Mouse (Mus musculus): ENCODE results near the gene BC049352.

The BC049352 gene

DNA sequence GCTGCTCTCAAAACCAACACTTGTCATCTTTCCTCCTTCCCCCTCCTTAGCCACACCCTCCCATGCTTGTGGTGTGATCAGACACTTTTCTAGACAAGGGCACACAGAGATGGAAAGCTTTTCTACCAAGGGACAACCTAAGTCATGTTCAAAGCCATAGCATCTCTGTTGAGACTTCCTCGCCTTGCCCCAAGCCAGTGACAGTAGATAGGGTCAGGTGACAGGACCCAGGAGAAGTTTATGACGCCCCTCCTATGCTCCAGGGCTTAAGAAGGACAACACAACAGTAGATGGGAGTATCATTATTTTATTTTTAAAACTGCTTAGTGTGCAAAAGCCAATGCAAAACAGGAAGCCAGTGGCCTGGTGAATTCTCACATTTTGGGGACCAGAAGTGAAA lies 65.7 kb downstream of the BC049352 start:
- in situ Hi-C loops (cut with MboI, MseI): no loop called here

DNA sequence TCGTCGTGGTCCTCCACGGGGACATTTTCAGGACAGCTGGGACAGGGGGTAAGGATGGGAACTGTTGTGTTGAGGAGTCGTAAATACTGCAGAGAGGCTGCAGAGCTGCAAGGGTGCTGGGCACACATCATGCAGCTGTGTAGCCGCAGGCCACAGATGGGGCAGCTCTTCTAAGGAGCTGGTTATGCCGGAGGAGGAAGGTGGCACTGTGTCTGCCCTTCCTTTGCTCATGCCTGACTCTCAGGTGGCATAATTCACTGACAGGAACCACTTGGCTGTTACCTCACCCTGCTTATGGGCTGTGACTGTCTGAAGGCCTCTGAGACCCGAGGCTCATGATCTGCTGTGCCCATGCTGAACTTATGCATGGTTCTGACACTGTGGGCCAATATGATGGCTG lies 68.5 kb downstream of the BC049352 start:
- in situ Hi-C loops (cut with MboI, MseI): no loop called here

DNA sequence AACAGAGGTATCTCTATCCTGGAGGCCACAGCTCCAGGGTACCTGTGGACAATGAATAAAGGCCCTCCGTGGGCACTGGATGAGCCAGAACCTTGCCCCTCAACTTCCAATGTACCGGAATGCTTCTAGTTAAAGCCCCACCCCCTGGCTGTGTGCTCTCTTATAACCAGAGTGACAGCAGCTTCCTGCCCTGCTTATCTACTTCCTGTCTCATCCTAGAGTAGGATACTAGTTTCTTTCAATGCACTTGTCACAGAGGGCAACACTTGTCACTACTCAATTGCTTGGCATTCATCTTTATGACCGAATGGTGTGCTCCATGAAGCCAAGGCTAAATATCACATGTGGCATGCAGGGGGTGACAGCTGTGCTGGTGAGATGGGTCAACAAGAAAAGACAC lies 69.5 kb downstream of the BC049352 start:
- in situ Hi-C loops (cut with MboI, MseI): no loop called here

DNA sequence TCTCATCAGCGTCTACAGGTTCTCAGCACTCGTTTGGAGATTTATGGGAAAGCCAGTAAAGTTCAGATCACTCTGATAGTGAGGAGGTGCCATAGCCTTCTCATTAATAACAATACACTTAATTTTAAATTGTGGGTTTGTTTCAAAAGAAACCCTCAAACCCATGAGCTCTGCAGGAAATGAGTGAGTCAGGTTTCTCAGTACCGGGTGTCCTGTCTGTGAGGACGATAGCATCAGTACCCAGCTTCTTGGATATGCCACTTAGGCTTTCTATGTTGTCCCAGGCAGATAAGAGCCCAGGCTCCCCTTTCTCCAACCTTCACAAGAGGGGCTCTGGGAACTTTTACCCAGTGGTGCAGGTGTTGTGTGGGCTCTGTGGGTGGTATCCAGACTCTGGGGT lies 70.2 kb downstream of the BC049352 start:
- in situ Hi-C loops (cut with MboI, MseI): no loop called here

DNA sequence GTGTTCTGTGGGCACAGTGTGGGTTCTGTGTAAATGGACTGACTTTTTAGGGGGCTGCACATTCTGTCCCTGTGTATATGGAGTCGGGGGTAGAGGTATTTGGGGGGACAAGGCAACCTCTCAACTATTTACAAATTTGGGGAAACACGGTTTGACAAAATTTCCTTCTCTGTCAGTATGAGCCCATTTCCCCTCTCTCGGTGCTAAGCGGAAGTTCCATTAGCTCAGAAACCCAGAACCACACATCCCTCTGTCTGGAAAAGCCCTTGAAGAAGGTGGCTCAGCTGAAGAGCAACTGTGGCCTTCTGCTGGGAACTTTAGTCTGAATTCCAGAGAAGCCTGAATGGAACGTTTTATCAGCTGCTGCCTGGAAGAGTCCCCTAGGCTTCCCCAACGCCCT lies 70.6 kb downstream of the BC049352 start:
- in situ Hi-C loops (cut with MboI, MseI): no loop called here

DNA sequence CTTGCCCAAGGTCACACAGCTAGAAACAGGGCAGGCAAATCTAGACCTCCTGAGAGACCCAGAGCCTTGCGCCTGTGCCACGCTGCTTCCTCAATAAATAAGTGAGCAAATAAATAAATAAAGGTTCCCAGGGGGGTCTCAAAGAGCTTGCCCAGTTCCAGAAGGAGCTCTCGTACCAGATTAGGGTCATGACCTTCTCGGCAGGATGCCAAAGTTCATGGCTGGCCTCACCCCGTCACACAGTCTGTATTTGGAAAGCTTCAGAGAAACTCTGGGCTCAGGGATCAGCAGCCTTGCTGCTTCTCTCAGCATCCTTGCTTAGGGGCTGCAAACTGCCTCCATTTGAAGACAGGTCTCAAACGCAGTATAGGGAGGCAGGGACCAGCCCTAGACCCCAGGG lies 72.2 kb downstream of the BC049352 start:
- in situ Hi-C loops (cut with MboI, MseI): no loop called here

DNA sequence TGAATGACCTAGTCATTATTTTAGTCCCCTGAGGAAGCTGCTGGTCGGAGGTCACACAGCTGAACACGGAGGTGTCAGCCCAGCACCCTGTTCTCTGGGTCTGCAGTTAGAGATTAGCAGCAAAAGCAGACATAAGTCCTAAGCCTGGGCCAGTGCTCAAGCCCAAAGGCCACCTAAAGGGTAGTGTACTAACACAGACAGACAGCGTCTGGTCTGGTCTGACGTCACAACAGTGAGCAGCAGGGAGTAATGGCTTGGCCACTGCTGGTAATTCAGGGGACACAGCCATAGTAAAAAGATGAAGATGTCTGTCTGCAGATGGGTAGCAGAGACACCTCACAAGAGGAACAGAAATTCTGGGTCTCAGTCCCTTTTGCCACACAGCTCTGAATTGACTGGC lies 72.8 kb downstream of the BC049352 start:
- in situ Hi-C loops (cut with MboI, MseI): no loop called here

DNA sequence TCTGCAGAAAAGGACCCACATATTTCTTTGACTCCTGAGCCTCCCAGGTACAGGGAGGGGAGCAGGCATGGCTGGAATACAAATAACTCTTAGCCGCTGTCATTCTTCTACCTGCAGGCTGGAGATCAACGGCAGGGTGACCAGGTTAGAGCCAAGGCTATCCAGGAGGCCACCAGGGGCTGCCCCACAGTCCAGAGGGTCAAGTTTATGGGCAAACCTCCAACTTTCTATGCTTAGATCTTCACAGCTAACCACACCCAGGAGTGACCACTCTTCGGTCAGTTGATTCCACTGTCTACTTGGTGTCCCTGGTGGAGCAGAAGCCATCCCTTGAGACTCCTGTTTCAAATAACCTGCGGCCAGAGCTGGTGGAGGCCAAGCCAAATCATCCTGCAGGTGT lies 73.6 kb downstream of the BC049352 start:
- in situ Hi-C loops (cut with MboI, MseI): no loop called here

DNA sequence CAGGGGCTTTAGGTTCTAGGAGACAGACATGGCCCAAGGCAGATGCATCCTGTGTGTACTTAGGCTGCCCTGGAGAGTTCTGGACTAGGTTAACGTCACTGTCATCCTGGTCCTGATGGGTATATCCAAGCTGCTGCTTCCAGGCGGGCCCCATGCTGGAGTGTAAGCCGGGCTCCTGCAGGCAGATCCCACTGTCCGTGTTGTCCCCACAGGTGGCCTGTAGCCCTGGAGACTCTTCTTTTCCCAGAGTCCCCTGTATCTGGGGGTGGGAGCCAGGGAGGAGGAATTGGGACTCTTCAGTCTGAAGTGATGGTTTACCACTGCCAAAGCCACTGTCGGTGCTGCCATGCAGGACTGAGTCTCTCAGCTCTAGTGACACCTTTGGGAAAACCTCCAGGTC lies 74.2 kb downstream of the BC049352 start:
- in situ Hi-C loops (cut with MboI, MseI): no loop called here

DNA sequence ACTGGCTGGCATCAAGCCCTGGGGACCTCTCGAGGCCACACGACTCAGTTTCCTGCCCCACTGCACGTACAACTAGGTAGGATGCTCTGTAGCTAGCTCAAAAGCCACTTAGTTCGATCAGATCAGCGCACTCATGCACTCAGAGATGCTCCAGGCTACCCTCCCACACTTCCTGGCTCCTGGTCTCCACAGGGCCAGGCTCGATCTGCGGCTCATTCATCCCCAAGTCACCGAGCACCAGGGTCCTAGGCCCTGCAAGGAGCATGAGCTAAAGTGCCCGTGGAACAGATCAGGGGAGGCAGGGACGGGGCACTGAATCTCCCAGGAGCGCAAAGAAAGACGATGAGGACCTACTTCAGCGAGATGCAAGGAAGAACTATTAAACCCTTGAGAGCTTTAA lies 77.3 kb downstream of the BC049352 start:
- in situ Hi-C loops (cut with MboI, MseI): no loop called here

DNA sequence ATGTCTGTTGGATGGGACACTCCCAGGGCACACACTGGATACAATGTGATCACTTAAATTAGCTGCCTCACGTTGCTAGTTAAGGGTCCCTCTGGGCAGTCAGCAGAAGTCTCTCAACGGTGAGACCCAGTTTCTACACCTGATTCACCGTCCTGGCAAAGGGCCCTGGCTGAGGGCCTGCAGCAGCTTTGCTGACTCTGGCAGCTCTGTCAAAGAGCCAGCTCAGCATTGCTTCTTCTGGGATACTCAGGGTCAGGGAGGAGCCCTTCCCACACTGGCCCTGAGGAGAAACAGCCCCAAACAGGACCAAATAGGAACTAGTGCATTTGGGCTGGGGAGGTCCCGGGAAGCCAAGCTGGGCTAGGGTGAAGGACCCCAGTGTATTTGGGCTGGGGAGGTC lies 79.7 kb downstream of the BC049352 start:
- in situ Hi-C loops (cut with MboI, MseI): no loop called here

DNA sequence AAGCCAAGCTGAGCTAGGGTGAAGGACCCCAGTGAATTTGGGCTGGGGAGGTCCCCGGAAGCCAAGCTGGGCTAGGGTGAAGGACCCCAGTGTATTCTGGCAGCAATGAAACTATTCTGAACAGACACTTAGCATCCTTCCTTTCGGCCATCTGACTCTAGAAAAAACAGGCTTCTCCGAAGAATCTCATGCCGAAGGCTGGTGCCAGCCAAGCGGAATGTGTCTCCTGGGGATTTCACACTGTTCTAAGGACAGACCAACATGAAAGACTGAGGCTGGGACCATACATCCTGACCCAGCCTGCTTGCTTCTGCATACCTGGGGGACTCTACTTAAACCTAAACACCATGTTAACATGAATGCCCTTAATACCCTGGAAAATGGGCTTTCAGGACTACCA lies 80.1 kb downstream of the BC049352 start:
- in situ Hi-C loops (cut with MboI, MseI): no loop called here

DNA sequence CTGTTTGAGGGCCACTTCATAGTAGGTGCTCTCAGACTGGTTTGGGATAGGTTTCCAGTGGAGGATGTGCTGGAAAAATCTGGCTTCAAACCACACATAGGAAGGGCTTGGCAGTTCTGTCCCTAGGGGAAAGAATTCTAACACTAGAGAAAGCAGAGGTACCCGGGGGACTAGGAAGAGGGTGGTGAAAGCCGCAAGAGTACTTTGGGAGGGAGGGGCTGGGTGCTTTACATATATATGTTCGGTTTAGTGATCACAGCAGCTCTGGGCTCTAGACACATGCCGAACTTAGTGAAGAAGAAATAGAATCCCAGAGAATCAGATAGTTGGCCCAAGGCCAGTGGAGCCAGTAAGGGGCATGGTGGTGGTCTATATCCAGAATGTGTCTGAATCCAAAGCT lies 85.3 kb downstream of the BC049352 start:
- in situ Hi-C loops (cut with MboI, MseI): no loop called here

DNA sequence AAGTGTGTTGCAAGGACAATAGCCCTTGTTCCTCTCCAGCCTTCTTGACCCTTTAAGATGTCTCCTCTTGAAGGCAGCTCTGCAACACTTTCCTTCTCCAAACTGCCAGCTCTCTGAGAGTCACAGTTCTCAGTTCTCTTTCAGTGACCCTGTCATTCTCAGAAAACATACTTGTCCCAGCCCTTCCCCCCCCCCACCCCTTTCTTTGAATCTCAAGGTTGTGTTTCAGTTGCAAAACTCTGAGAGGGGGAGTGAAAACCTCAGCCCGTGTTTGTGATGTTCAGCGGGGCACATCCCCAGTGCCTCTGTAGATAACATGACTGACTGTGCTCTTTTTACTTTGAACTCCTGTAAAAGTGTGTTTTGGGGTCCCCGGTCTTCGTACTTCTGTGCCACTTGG lies 86.3 kb downstream of the BC049352 start:
- in situ Hi-C loops (cut with MboI, MseI): no loop called here

DNA sequence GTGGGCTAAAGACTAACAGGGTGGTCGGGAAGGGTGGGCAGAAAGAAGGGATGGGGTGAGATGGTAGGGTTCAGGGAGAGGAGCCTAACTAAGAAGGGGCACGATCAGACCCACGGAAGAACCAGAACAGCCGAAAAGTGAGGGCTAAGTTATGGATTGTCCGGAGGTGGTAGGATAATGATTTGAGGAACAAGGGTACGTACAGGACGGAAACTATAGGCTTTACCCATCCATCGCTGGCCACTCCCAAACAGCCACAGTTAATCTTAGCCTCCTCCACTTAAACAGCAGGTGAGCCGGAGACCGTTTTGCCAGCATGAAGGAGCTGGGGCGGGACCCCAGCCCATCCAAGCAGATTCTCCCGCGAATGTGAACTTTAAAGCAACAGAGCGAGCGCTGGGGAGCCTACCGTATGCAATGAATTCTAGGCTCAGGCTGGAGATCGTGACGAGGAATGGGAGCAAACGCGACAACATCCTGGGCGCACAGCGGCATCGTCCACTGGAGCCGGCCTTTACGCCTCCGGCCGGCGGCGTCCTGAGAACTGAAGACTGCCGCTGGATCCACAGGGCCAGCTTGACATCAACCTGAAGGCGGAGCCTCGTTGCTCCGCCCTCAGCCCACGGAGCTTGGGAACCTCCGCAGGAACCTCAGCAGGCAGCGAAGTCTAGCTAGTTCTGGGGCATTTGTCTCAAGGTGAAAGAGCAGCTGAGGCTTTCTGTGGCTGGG lies 87.0 kb downstream of the BC049352 start, which contains the start of gene Il10ra:
Gene Il10ra (minus strand): TSS at position 553 of the 729 bp plus-strand sequence.
- in situ Hi-C loops (cut with MboI, MseI): no loop called here

DNA sequence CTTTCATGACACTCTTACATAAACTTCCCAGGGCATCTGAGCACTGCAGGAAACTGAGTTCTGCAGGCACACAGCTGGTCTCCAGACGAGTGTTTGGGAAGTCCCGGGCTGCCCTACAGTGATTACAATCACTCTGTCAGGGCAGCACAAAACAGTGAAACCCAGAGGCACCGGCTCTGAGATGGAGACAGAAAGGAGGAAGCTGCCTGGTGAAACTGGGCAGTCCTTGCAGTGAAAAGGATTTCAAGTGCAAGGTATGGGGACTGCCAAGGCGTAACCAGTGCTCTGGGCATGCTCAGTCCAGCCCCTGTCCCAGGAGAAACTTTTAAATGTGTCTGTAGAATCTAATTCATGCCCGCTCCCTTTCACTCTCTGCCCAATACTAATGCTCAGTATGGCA lies 90.4 kb downstream of the BC049352 start:
- in situ Hi-C loops (cut with MboI, MseI): no loop called here

DNA sequence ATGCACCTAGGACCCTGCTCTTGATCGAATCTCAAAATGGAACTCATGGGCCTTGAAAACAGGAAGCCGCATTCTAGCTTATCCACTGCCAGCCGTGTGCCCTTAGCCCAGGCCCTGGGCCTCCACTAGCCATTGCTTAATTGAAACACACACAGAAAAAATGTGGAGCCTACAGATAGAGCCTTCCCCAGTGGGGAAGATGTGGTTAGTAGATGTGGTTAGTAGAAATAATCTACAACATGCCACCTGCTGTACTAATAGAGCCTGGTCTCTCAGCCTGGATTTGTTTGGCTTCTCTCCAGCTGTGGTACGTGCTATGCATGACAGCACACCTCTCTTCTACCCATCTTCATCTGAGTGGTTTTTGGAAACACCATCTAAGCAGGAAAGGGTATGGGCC lies 92.4 kb downstream of the BC049352 start:
- in situ Hi-C loops (cut with MboI, MseI): no loop called here

DNA sequence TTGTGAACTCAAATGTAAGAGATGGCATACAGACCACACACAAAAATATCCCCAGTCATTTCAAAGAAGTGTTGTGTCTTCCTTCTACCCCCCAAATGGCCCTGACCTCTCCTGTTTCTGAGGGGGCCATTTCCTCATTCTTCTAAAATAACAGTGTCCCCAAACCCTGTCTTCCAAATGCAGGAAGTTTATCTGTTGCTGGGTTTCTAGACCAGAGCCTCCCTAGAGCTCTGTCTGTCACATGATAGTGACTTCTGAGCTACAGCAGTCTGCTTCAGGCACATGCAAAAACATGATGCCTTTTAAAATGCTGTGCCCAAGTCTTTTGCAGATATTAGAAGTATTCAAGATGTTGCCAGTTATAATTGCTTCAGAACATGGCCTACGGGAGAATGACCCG lies 92.8 kb downstream of the BC049352 start:
- in situ Hi-C loops (cut with MboI, MseI): no loop called here

DNA sequence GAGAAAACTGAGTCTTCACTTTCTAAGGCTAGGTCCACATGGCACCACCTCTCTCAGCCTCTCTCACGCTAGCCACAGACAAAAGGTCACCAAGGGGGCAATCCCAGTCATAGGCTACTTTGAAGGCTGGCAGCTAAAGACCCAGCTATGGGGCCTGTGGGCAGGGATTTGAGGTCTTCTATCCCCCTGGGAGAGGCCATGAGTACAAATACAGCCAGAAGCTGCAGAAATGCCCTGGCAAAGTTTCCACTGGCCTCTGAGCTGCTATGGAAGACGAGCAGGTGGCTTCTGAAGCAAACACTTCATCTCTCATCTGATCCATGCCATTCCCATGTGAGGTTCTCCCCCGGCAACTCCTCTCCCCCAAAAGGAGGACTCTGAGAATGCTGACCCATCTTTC lies 98.3 kb downstream of the BC049352 start:
- in situ Hi-C loops (cut with MboI, MseI): no loop called here

DNA sequence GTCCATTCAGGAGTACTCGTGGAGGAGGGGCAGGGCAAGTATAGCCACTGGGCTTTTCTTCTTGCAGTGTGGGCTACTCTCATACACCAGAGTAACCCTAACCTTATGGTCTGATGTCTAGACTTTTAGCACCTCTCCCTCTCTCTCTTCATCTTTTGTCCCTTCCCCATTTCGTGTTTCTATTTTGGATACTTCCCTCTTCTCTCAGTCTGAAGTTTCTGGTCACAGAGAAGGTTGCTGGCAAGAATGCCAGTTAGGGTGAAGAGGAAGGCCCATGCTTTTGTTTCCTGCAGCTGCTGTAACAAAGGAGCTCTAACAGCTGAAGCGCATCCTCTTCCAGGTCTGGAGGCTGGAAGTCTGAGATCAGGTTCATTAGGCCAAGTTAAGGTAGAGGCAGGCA lies 99.1 kb downstream of the BC049352 start:
- in situ Hi-C loops (cut with MboI, MseI): no loop called here

DNA sequence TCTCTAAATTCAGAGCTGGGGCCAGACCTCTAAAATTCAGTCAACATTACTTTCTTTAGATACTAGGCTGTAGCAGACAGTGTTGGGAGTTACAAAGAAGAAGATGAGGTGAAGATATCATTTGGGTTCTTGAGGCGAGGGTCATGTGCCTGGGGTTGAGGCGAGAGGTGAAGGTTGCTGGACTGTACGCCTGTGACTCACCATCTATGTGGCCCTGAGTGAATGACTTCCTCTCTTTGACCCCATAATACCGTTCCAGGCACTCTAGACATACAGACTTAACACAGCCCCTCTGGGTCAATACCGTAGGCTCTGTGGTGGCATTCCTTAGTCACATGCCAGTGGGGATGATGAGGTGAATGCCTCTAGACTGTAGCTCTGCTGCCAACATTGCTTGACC lies 100.7 kb downstream of the BC049352 start:
- in situ Hi-C loops (cut with MboI, MseI): no loop called here

DNA sequence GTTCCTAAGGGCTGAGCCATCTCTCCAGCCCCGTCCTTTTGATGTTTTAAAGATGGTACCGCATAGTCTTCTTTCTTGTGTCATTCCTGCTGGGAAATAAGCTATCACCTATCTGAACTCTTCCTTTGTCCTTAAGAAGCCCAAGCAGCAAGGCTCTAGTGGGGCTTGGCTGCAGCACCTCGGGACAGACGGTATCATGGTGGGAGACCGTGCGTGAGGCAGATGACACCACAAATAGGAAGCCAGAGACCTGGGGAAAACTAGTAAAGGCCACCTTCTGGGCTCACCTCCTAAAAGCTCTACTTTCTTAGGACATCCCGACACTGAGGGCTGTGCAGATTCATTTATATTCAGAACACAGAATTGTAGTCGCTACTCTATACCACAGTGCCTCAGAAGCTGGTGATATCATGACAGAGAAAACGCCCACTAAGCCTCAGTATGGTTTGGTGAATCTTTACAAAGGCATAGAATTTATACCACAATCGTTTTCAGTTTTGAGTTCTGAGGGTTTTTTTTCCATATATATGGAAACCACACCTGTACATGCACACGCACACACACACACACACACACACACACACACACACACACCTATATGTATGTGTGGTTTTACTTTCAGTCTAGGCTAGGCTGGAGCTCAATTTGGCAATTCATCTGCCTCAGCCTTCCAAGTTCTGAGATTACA lies 109.8 kb downstream of the BC049352 start:
- in situ Hi-C loops (cut with MboI, MseI): no loop called here

DNA sequence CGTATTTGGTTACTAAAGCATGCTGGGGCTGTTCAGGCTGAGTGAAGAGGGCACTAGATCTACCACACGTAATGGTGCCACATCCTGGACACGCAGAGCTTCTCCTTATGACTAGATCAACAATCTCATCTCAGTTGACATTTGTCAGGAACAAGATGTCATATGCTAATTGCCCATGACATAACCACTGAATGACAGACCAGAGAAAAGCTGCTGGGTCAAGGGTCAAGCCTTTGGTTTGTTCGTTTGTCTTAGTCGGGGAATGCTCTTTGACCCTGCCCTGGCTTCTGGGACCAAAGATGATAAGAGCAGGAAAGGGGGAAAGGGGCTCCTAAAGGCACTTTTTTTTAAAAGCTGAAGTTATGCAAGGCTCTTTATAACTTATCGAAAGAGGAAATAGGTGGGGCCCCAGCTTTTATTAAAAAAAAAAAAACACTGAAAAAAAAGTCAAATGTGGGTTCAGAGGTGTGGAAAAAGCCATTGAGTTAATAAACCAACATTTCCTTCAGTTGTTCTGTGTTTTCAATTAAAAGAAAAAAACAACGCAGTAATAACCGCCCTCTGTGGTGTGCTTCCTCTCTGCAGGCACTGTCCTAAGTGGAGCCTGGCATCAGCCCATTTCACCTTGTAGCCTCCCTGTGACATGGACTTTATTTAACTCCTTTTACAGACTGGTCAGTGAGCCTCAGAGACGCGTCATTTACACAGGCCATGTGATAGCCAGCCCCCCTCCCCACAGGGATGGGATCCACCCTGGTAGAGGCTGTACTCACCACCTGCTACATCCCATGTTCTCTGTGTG lies 112.6 kb downstream of the BC049352 start:
- in situ Hi-C loops (cut with MboI, MseI): no loop called here

All from regulatory T cell (primary cell).